Comparison of ENCODE assay signal across 13 mouse cellular contexts in genomic region chr5:139287099-139287498, GRCm38 (mm10). TPM values are rescaled to one million over a fixed set of nuclear protein-coding genes. Genes with fewer than 3 reads are reported as not detected.
DNase-seq lines count a peak whose midpoint lies in the region; ATAC-seq and TF ChIP-seq lines count a peak whose summit lies in the region.
"Had no signal": no experiment of that assay in that cellular context is flagged by ENCODE, and none has a peak within 500 bp of the region (broad histone marks: within the 10 kb centered on the region; RNA-seq: fewer than 3 reads in every experiment).

No protein-coding gene starts in this region.

- no peak overlapping the region for H3K4me2 ChIP-seq in intestine, embryonic 14.5 days (ENCODE audit: low read length)
- H3K4me2 ChIP-seq in forebrain, embryonic 16.5 days (ENCODE audit: low read length), result no peak overlapping the region
- H3K4me2 ChIP-seq: forebrain, embryonic 13.5 days had no signal

- H3K36me3 ChIP-seq in intestine, embryonic 14.5 days (ENCODE audit: control insufficient read depth, insufficient read depth, low read length), result no peaks in the 10 kb centered on the region
- no peaks in the 10 kb centered on the region for H3K36me3 ChIP-seq in thymus, adult 2 months (ENCODE audit: control insufficient read depth, insufficient read depth, low read length)
- H3K36me3 ChIP-seq in forebrain, embryonic 16.5 days (ENCODE audit: control insufficient read depth, insufficient read depth), result no peaks in the 10 kb centered on the region

- no peak overlapping the region for H3K4me3 ChIP-seq in intestine, embryonic 14.5 days (ENCODE audit: low read depth, low read length)
- H3K4me3 ChIP-seq in thymus, adult 2 months (ENCODE audit: control insufficient read depth, insufficient read depth, low read length), result no peak overlapping the region
- no peak overlapping the region for H3K4me3 ChIP-seq in forebrain, embryonic 16.5 days (replicated peaks; ENCODE audit: low read length)
- H3K4me3 ChIP-seq: forebrain, embryonic 13.5 days had no signal

- peak overlapping the region; percentile 34; the same call in 1 of the 2 replicates for H3K27ac ChIP-seq in intestine, embryonic 14.5 days (ENCODE audit: low read depth)
- H3K27ac ChIP-seq in thymus, adult 2 months (ENCODE audit: control insufficient read depth, insufficient read depth, low read length), result no peak overlapping the region
- H3K27ac ChIP-seq in forebrain, embryonic 16.5 days (ENCODE audit: low read length), result no peak overlapping the region
- H3K27ac ChIP-seq: forebrain, embryonic 13.5 days had no signal

- H3K9ac ChIP-seq in intestine, embryonic 14.5 days (ENCODE audit: low read length), result no peak overlapping the region
- H3K9ac ChIP-seq in forebrain, embryonic 16.5 days (replicated peaks; ENCODE audit: low read depth, low read length), result no peak overlapping the region
- H3K9ac ChIP-seq: forebrain, embryonic 13.5 days had no signal

- TF ChIP-seq POLR2A in thymus, adult 2 months (IDR thresholded peaks at IDR 0.05; ENCODE audit: control insufficient read depth, extremely low read depth, insufficient read depth, low read length, poor library complexity), result no peak

- DNase-seq in spleen, postnatal 4 days (ENCODE audit: low spot score in 2 of 2), result peak; percentile 45 to 63
- DNase-seq in spleen, postnatal 14 days (ENCODE audit: low spot score in 2 of 2), result no peak
- no peak for DNase-seq in intestine, embryonic 14.5 days (ENCODE audit: low spot score)
- peak; percentile 55 to 60 for DNase-seq in lung, postnatal 4 days
- no peak for DNase-seq in thymus, adult 2 months
- no peak for DNase-seq in urinary bladder, postnatal 25 days (ENCODE audit: low spot score)
- DNase-seq: adrenal gland, postnatal 25 days; embryo, embryonic 11 days; kidney, adult 9 months; retina, postnatal 1 day; thymus, postnatal 4 days had no signal

- peaks cover 19% of the 10 kb centered on the region for H3K4me1 ChIP-seq in intestine, embryonic 14.5 days (replicated peaks; ENCODE audit: control insufficient read depth, insufficient read depth, low read length)
- H3K4me1 ChIP-seq in thymus, adult 2 months (replicated peaks; ENCODE audit: control insufficient read depth, insufficient read depth, low read length), result peaks cover 8% of the 10 kb centered on the region
- 0 out of 2 replicates have a peak, but pooled peaks cover 4% of the 10 kb centered on the region for H3K4me1 ChIP-seq in forebrain, embryonic 16.5 days (replicated peaks; ENCODE audit: control insufficient read depth, insufficient read depth, low read length)
- H3K4me1 ChIP-seq: forebrain, embryonic 13.5 days had no signal

- no peak for ATAC-seq in intestine, embryonic 14.5 days (replicated peaks; ENCODE audit: low FRiP score, low TSS enrichment, low read depth)
- ATAC-seq in forebrain, embryonic 16.5 days, result no peak
- ATAC-seq: forebrain, embryonic 13.5 days had no signal

- 81% methylated on average over 5 of the region's 5 CpGs for WGBS in intestine, embryonic 14.5 days
- 44% methylated on average over 5 of the region's 5 CpGs for WGBS in thymus, adult 2 months
- 92% methylated on average over 5 of the region's 5 CpGs for WGBS in forebrain, embryonic 16.5 days

- H3K9me3 ChIP-seq in intestine, embryonic 14.5 days (ENCODE audit: control insufficient read depth, low read length), result no peaks in the 10 kb centered on the region
- H3K9me3 ChIP-seq in forebrain, embryonic 16.5 days (ENCODE audit: control insufficient read depth, low read length), result no peaks in the 10 kb centered on the region
- H3K9me3 ChIP-seq: forebrain, embryonic 13.5 days had no signal

- no peak for TF ChIP-seq CTCF in thymus, adult 2 months (IDR thresholded peaks at IDR 0.05; ENCODE audit: borderline replicate concordance, control insufficient read depth, extremely low read depth, insufficient read depth, low read length, poor library complexity)

- no peaks in the 10 kb centered on the region for H3K27me3 ChIP-seq in intestine, embryonic 14.5 days (replicated peaks; ENCODE audit: control insufficient read depth, insufficient read depth, low read length)
- no peaks in the 10 kb centered on the region for H3K27me3 ChIP-seq in thymus, adult 2 months (ENCODE audit: control insufficient read depth, insufficient read depth, low read length)
- no peaks in the 10 kb centered on the region for H3K27me3 ChIP-seq in forebrain, embryonic 16.5 days (replicated peaks; ENCODE audit: control insufficient read depth, insufficient read depth, low read length)
- H3K27me3 ChIP-seq: forebrain, embryonic 13.5 days had no signal

RNA-seq across cellular contexts. Expression of gene Get4, which starts 35.0 kb away (rescaled TPM):
- polyA plus RNA-seq in intestine, embryonic 14.5 days (2014; fragmentation: Nextera tagmentation; extraction: Ambion mirVana), result 152 and 161 TPM in 2 replicates
- polyA plus RNA-seq in thymus, adult 2 months (2012; rRNA removed), result 186 and 252 TPM in 2 replicates
- 133 and 135 TPM in 2 replicates for polyA plus RNA-seq in forebrain, embryonic 16.5 days (2015; fragmentation: Nextera tagmentation; extraction: Ambion mirVana)

RNA-seq across cellular contexts. Expression of gene Adap1, which starts 38.3 kb away (rescaled TPM):
- polyA plus RNA-seq in intestine, embryonic 14.5 days (2014; fragmentation: Nextera tagmentation; extraction: Ambion mirVana), result 4.7 and 7.7 TPM in 2 replicates
- 13.1 and 15.5 TPM in 2 replicates for polyA plus RNA-seq in thymus, adult 2 months (2012; rRNA removed)
- 21.5 and 35.5 TPM in 2 replicates for polyA plus RNA-seq in forebrain, embryonic 16.5 days (2015; fragmentation: Nextera tagmentation; extraction: Ambion mirVana)

Comparison
In these comparisons a context has a peak if more than half of its experiments do, and no peak if none do; other contexts are left out.
1. DNase-seq: peak in spleen, postnatal 4 days (2 of 2) and lung, postnatal 4 days (2 of 2); none in spleen, postnatal 14 days (0 of 2), intestine, embryonic 14.5 days (single experiment), thymus, adult 2 months (single experiment) and urinary bladder, postnatal 25 days (single experiment).